Mouse (Mus musculus): ENCODE results near the gene Kifc5b.
"Not testable (repeated sequence)": the region's sequence is repeated elsewhere in the genome, so short reads cannot be mapped to it uniquely, and the experiment has no call there.

The Kifc5b gene

GRCm38 (mm10) chr17:26972703-26973574, 56.0 kb downstream of the Kifc5b start, which contains the start of gene Zbtb9:
Zbtb9 (plus strand) TSS chr17:26973167.
- peak; percentile 95 for DNase-seq

GRCm38 (mm10) chr17:26974547-26974946, 57.7 kb downstream of the Kifc5b start:
- no peak for DNase-seq

DNA sequence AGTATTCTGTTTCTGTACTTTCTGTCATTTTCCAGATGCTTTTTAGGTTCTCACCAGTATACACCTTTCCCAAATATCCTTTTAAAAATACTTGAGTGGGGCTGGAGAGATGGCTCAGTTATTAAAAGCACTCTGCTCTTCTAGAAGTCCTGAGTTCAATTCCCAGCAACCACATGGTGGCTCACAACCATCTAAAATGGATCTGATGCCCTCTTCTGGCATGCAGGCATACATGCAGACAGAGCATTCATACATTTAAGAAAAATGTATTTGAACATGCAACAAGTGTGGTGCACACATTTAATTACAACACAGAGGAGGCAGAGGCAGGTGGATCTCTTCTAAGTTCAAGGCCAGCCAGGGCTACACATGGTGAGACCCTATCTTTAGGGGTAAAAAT, 58.5 kb downstream of the Kifc5b start:
- no peak for DNase-seq

GRCm38 (mm10) chr17:26977354-26977753, 60.5 kb downstream of the Kifc5b start:
- DNase-seq: not testable (repeated sequence)

- no peak for DNase-seq
These were observed 62.5 kb downstream of the Kifc5b start for GRCm38 (mm10) chr17:26979426-26979825.

- no peak for DNase-seq
These were observed 64.2 kb downstream of the Kifc5b start for GRCm38 (mm10) chr17:26981050-26981449.
